Mouse (Mus musculus): ENCODE measurements around the gene Svopl.

DNA sequence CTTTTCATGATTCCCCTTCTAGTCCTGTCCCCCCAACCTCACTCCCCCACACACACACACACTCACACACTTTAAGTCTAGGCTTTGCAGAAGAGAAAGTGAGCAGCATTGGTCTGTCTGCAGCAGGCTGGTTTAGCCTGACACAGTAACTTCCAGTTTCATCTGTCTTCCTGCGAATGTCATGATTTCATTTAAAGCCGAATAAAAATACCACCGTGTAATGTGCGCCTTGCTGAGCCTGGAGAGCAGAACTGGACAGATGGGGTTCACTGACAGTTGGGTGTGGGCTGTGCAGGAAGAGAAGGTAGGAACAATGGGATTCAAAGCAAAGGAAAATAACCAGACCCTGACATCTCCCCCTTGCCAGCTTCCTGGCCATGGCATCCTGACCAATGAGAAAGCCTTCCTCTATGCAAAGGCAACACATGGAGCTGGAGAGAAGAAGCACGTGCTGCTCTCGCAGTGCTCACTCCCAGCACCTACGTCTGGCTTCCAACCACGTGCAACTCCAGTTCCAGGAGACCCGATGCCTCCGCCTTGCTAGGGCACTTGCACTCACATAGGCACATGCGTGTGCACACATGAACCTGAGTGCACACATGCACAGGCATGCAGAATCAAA lies 18.8 kb upstream of the Svopl start:
- TF ChIP-seq CTCF (IDR thresholded peaks at IDR 0.05; ENCODE audit: low read depth) (no peak), EP300 (IDR thresholded peaks at IDR 0.05; ENCODE audit: low read depth) (no peak)
